Mouse (Mus musculus) embryonic facial prominence, embryonic 11.5 days (tissue): ENCODE results near the gene Smim9. TPM values are rescaled to one million over a fixed set of nuclear protein-coding genes. Genes with fewer than 3 reads are reported as not detected.
"Not testable (repeated sequence)": the region's sequence is repeated elsewhere in the genome, so short reads cannot be mapped to it uniquely, and the experiment has no call there.

Source experiments
- ATAC-seq: fragments of 200-750 bp; cut with Nextera tagmentation; replicated peaks from 2 replicates; pipeline ENCODE4 v1.8.0; 2017; ENCODE audit warnings: low read depth; ENCODE audit not compliant: insufficient number of reproducible peaks, low FRiP score, low TSS enrichment
- DNase-seq: peaks from one replicate; pipeline ENCODE4 v3.0.0-alpha.2; 2015; ENCODE audit warnings: low spot score
- H3K27ac ChIP-seq: fragments of 300-500 bp; sonication (generic); replicated peaks from 2 replicates; pipeline ENCODE4 v1.5.1; 2014; ENCODE audit warnings: mild to moderate bottlenecking, low read depth, low read length, control low read depth
- H3K27me3 ChIP-seq: fragments of 300-500 bp; sonication (generic); 2 replicates; pipeline ENCODE4 v1.6.1; 2014; ENCODE audit warnings: mild to moderate bottlenecking, low read length, moderate library complexity, mixed read lengths; ENCODE audit not compliant: control insufficient read depth, insufficient read depth
- H3K36me3 ChIP-seq: fragments of 300-500 bp; sonication (generic); replicated peaks from 2 replicates; pipeline ENCODE4 v1.6.1; 2014; ENCODE audit warnings: low read depth, mild to moderate bottlenecking, low read length, moderate library complexity, mixed read lengths; ENCODE audit not compliant: control insufficient read depth, insufficient read depth
- H3K4me1 ChIP-seq: fragments of 300-500 bp; sonication (generic); 2 replicates; pipeline ENCODE4 v1.6.1; 2014; ENCODE audit warnings: low read length, mixed read lengths; ENCODE audit not compliant: control insufficient read depth, insufficient read depth
- H3K4me2 ChIP-seq: fragments of 300-500 bp; sonication (generic); 2 replicates; pipeline ENCODE4 v1.6.1; 2014; ENCODE audit warnings: low read depth, mild to moderate bottlenecking, control low read depth, low read length, moderate library complexity
- H3K4me3 ChIP-seq: fragments of 300-500 bp; sonication (generic); 2 replicates; pipeline ENCODE4 v1.5.1; 2014; ENCODE audit warnings: low read depth, low read length, control low read depth
- H3K9ac ChIP-seq: fragments of 300-500 bp; sonication (generic); replicated peaks from 2 replicates; pipeline ENCODE4 v1.6.1; 2014; ENCODE audit warnings: mild to moderate bottlenecking, control low read depth, low read length
- H3K9me3 ChIP-seq: fragments of 300-500 bp; sonication (generic); replicated peaks from 2 replicates; pipeline ENCODE4 v1.6.1; 2016; ENCODE audit warnings: mild to moderate bottlenecking, low read length, inconsistent platforms, mixed read lengths; ENCODE audit not compliant: control insufficient read depth
- WGBS: fragments of 180-500 bp; shearing (Covaris S2); extraction: QIAGEN DNeasy Blood & Tissue Kit; methylation state at CpG from one replicate; pipeline ENCODE4 v1.1.7; 2014; 5-methylcytosine and 5-hydroxymethylcytosine counted together
- polyA plus RNA-seq: library from polyadenylated mRNA; unstranded; fragments of >200 nt; fragmentation: Nextera tagmentation; extraction: Ambion mirVana; gene quantifications from 2 replicates; pipeline ENCODE4 v1.2.1, GENCODE M21; 2014

Gene Smim9
- polyA plus RNA-seq = not detected in 2 replicates

DNA sequence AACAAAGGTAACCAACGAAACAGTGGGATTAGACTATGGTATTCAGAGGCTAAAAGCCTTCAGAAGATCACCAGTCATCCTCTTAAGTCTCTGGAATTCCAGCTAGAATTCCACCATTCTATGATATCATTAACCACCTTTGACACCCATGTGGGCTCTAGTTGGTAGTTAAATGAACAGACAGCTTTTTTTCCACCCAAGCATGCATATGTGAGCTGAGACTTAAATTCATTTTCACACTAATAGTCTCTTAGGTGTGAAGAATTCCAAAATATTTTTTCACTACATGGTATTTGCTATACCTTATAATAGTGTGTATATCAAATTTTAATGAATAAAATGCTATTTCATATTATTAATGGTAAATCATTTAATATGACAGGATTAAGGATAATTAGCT is at the start of gene Smim9:
Smim9 (minus strand) TSS at position 101 of the 400 bp plus-strand sequence.
- no peak within 1 kb of the TSS for H3K4me2 ChIP-seq
- WGBS = 50% methylated on average over 1 of the region's 1 CpGs
- H3K27ac ChIP-seq = no peak within 1 kb of the TSS
- H3K9ac ChIP-seq = no peak within 1 kb of the TSS
- no peaks in the 10 kb centered on the region for H3K9me3 ChIP-seq
- no peaks in the 10 kb centered on the region for H3K27me3 ChIP-seq
- no peaks in the 10 kb centered on the region for H3K4me1 ChIP-seq
- H3K4me3 ChIP-seq = no peak within 1 kb of the TSS
- DNase-seq = no peak
- H3K36me3 ChIP-seq = no peaks in the 10 kb centered on the region
- no peak for ATAC-seq

GRCm38 (mm10) chrX:75155576-75156243 is 7.9 kb downstream of the Smim9 start:
- H3K9ac ChIP-seq = peak overlapping the region; percentile 59
- H3K36me3 ChIP-seq = no peaks in the 10 kb centered on the region
- WGBS = 16% methylated on average over 29 of the region's 49 CpGs
- DNase-seq (peak; percentile 36), ATAC-seq (peak; percentile 82)
- no peak overlapping the region for H3K27ac ChIP-seq
- H3K9me3 ChIP-seq = no peaks in the 10 kb centered on the region
- peak overlapping the region; percentile 54 for H3K4me2 ChIP-seq
- no peaks in the 10 kb centered on the region for H3K4me1 ChIP-seq
- no peaks in the 10 kb centered on the region for H3K27me3 ChIP-seq
- H3K4me3 ChIP-seq = peak overlapping the region; percentile 38

DNA sequence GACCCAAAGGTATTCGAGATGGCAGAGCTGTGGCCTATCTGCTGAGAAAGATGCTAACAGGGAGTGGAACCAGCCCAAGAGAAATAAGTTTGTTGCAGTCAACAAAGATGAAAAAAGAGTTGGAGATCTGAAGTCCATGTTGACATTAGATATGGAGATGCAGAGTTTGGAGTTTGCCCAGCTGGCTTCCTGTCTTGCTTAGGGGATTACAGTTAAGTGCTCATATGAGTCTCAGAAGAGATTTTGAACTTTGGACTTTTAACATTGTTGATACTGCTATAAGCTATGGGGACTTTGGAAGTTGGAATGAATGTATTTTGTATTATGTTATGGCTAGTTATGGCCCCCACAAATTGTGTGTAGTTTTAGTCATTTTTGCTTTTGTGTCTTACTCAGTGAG is 11.3 kb downstream of the Smim9 start:
- Histone ChIP-seq H3K4me1 (no peaks in the 10 kb centered on the region), H3K4me2 (no peak overlapping the region), H3K27ac (no peak overlapping the region), H3K9me3 (no peaks in the 10 kb centered on the region), H3K9ac (no peak overlapping the region), H3K4me3 (no peak overlapping the region), H3K36me3 (no peaks in the 10 kb centered on the region), H3K27me3 (no peaks in the 10 kb centered on the region)
- WGBS = 50% methylated on average over 1 of the region's 1 CpGs
- DNase-seq (no peak), ATAC-seq (no peak)

- Histone ChIP-seq H3K9ac (no peak overlapping the region), H3K27ac (no peak overlapping the region), H3K4me3 (no peak overlapping the region), H3K4me1 (no peaks in the 10 kb centered on the region), H3K36me3 (no peaks in the 10 kb centered on the region), H3K4me2 (no peak overlapping the region), H3K27me3 (no peaks in the 10 kb centered on the region), H3K9me3 (no peaks in the 10 kb centered on the region)
- ATAC-seq (no peak), DNase-seq (no peak)
- WGBS = 84% methylated on average over 2 of the region's 2 CpGs
Observed at GRCm38 (mm10) chrX:75150304-75150703, 13.3 kb downstream of the Smim9 start.

GRCm38 (mm10) chrX:75148414-75148813 is 15.2 kb downstream of the Smim9 start:
- H3K4me3 ChIP-seq = no peak overlapping the region
- H3K9ac ChIP-seq = no peak overlapping the region
- H3K4me2 ChIP-seq = no peak overlapping the region
- H3K27me3 ChIP-seq = no peaks in the 10 kb centered on the region
- no peaks in the 10 kb centered on the region for H3K4me1 ChIP-seq
- no peaks in the 10 kb centered on the region for H3K36me3 ChIP-seq
- no peak overlapping the region for H3K27ac ChIP-seq
- DNase-seq (no peak), ATAC-seq (no peak)
- no peaks in the 10 kb centered on the region for H3K9me3 ChIP-seq
- 81% methylated on average over 4 of the region's 4 CpGs for whole genome bisulfite sequencing

- not testable (repeated sequence) for H3K9ac ChIP-seq
Observed at GRCm38 (mm10) chrX:75143124-75143555, 20.4 kb downstream of the Smim9 start.

GRCm38 (mm10) chrX:75138182-75138581 is 25.4 kb downstream of the Smim9 start:
- Histone ChIP-seq H3K36me3 (no peaks in the 10 kb centered on the region), H3K9me3 (no peaks in the 10 kb centered on the region), H3K4me2 (no peak overlapping the region), H3K27me3 (no peaks in the 10 kb centered on the region), H3K9ac (no peak overlapping the region), H3K27ac (no peak overlapping the region), H3K4me3 (no peak overlapping the region), H3K4me1 (no peaks in the 10 kb centered on the region)
- ATAC-seq = no peak
- 94% methylated on average over 2 of the region's 2 CpGs for WGBS
- no peak for DNase-seq

More at GRCm38 (mm10) chrX:75143124-75143555, 20.4 kb downstream of the Smim9 start:
- not testable (repeated sequence) for H3K36me3 ChIP-seq, H3K9me3 ChIP-seq, H3K4me1 ChIP-seq, H3K27me3 ChIP-seq, H3K27ac ChIP-seq
- Histone ChIP-seq H3K4me2 (peak overlapping the region; percentile 54), H3K4me3 (peak overlapping the region; percentile 26)
- DNase-seq = peak; percentile 13
- WGBS = 37% methylated on average over 14 of the region's 42 CpGs
- ATAC-seq = peak; percentile 39; the same call in 1 of the 2 replicates

GRCm38 (mm10) chrX:75137729-75138128 is 25.8 kb downstream of the Smim9 start:
- no peak overlapping the region for H3K4me2 ChIP-seq
- no peaks in the 10 kb centered on the region for H3K9me3 ChIP-seq
- no peaks in the 10 kb centered on the region for H3K27me3 ChIP-seq
- no peak overlapping the region for H3K4me3 ChIP-seq
- no peaks in the 10 kb centered on the region for H3K36me3 ChIP-seq
- ATAC-seq (no peak), DNase-seq (peak; percentile 6)
- 85% methylated on average over 2 of the region's 2 CpGs for WGBS
- H3K9ac ChIP-seq = no peak overlapping the region
- H3K27ac ChIP-seq = no peak overlapping the region
- no peaks in the 10 kb centered on the region for H3K4me1 ChIP-seq
